Mouse (Mus musculus): ENCODE data around the gene Ipcef1. TPM values are rescaled to one million over a fixed set of nuclear protein-coding genes. Genes with fewer than 3 reads are reported as not detected.

The Ipcef1 gene
- 100 to 1,000 TPM in 1 of 2 experiments, 10 to 100 TPM in 1; 48.7 to 105 TPM for polyA plus RNA-seq (2017; shearing (Covaris generic))

GRCm38 (mm10) chr10:7052315-7053017, at the start of gene Ipcef1:
Gene Ipcef1, minus strand, starts transcription at chr10:7052478.

Other genes starting within 250 kb of the Ipcef1 start
- 1 to 10 TPM; 5.4 to 7.4 TPM for gene Cnksr3, start 159.8 kb upstream of the Ipcef1 start, polyA plus RNA-seq (2017; shearing (Covaris generic))

Data from activated CD4-positive, CD25-positive, alpha-beta regulatory T cell (primary cell).